Mouse (Mus musculus) hindbrain, embryonic 13.5 days (tissue): Measurements from ENCODE around the gene Maml2. TPM values are rescaled to one million over a fixed set of nuclear protein-coding genes. Genes with fewer than 3 reads are reported as not detected.
"Not testable (repeated sequence)": the region's sequence is repeated elsewhere in the genome, so short reads cannot be mapped to it uniquely, and the experiment has no call there.

Experiments used
- ATAC-seq: fragments of 200-750 bp; cut with Nextera tagmentation; 2 replicates; pipeline ENCODE4 v1.8.0; 2017; ENCODE audit warnings: moderate TSS enrichment; ENCODE audit not compliant: low FRiP score
- H3K27ac ChIP-seq: fragments of 300-500 bp; sonication (generic); 2 replicates; pipeline ENCODE4 v1.5.1; 2015; ENCODE audit warnings: inconsistent platforms, mild to moderate bottlenecking, moderate library complexity
- H3K27me3 ChIP-seq: fragments of 300-500 bp; sonication (generic); 2 replicates; pipeline ENCODE4 v1.6.1; 2015; ENCODE audit warnings: mild to moderate bottlenecking, inconsistent platforms
- H3K36me3 ChIP-seq: fragments of 300-500 bp; sonication (generic); 2 replicates; pipeline ENCODE4 v1.6.1; 2015; ENCODE audit warnings: mild to moderate bottlenecking, inconsistent platforms
- H3K4me1 ChIP-seq: fragments of 300-500 bp; sonication (generic); replicated peaks from 2 replicates; pipeline ENCODE4 v1.6.1; 2015; ENCODE audit warnings: inconsistent platforms
- H3K4me2 ChIP-seq: fragments of 300-500 bp; sonication (generic); 2 replicates; pipeline ENCODE4 v1.6.1; 2015; ENCODE audit warnings: inconsistent platforms, mild to moderate bottlenecking, moderate library complexity
- H3K4me3 ChIP-seq: fragments of 300-500 bp; sonication (generic); 2 replicates; pipeline ENCODE4 v1.5.1; 2015; ENCODE audit warnings: mild to moderate bottlenecking, inconsistent platforms
- H3K9ac ChIP-seq: fragments of 300-500 bp; sonication (generic); 2 replicates; pipeline ENCODE4 v1.6.1; 2015; ENCODE audit warnings: mild to moderate bottlenecking, inconsistent platforms
- H3K9me3 ChIP-seq: fragments of 300-500 bp; sonication (generic); 2 replicates; pipeline ENCODE4 v1.6.1; 2016; ENCODE audit warnings: inconsistent platforms
- WGBS: fragments of 180-500 bp; shearing (Covaris S2); methylation state at CpG from one replicate; pipeline ENCODE4 v1.1.7; 2015; 5-methylcytosine and 5-hydroxymethylcytosine counted together
- polyA plus RNA-seq: library from polyadenylated mRNA; unstranded; fragments of >200 nt; fragmentation: Nextera tagmentation; extraction: Ambion mirVana; gene quantifications from 2 replicates; pipeline ENCODE4 v1.2.1, GENCODE M21; 2015

The Maml2 gene
- polyA plus RNA-seq, 1 experiment from 2014 or later = 11.4 TPM

DNA sequence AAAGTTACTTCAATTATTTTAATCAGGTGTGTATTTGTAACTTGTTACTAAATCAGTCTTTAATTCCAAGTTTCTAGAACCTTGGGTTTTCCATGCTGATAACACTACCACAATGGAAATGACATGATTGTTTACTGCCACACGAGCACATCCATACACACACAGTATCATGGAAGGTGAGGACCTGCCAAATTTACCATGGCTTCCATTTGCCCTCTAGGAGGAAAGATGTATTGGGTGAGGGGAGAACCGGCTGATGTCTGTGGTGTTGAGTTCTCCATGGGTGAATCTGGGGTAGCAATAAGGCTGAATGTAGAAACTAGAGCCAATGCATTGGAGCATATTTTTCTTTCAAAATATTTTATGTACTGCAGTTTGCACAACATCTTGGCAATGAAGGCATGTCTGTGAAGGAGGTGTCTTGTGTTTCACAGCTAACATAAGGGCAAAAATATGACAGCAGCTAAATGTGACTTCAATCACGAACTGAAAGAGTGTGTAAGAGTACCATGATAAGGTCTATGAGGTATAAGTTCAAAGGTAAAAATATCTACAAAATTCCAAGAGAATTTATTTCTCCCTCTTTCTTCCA is 396.0 kb downstream of the Maml2 start:
- WGBS = 88% methylated on average over 3 of the region's 3 CpGs
- ATAC-seq = no peak

DNA sequence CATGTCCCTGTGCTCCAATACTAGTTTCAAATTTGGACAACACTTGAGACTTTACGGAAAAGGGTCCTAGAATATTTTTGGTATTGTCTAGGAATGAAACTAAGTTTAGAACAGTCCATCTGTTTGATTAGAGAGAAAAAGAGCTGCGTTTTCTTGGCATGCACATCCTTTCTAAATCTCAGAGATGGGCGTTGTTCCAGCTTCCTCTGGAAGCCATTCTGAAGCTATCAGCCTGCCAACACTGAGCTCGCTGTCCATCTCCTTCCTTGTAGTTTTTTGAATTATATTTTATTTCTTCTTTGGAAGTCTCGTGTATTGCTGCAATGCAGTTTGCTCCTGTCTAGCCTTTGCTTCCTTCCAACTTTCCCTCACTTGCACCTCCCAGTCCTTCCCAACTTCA is 396.5 kb downstream of the Maml2 start:
- 85% methylated on average over 5 of the region's 5 CpGs for WGBS
- no peak overlapping the region for H3K9ac ChIP-seq
- H3K36me3 ChIP-seq = no peaks in the 10 kb centered on the region
- H3K4me1 ChIP-seq = peaks cover 20% of the 10 kb centered on the region
- H3K27me3 ChIP-seq = no peaks in the 10 kb centered on the region
- no peak overlapping the region for H3K27ac ChIP-seq
- no peak overlapping the region for H3K4me2 ChIP-seq
- H3K4me3 ChIP-seq = no peak overlapping the region
- no peaks in the 10 kb centered on the region for H3K9me3 ChIP-seq
- ATAC-seq = no peak

More for the DNA sequence above, 396.0 kb downstream of the Maml2 start:
- Histone ChIP-seq H3K4me2 (no peak overlapping the region), H3K9me3 (no peaks in the 10 kb centered on the region), H3K27me3 (no peaks in the 10 kb centered on the region), H3K27ac (no peak overlapping the region), H3K36me3 (no peaks in the 10 kb centered on the region), H3K9ac (no peak overlapping the region), H3K4me3 (no peak overlapping the region), H3K4me1 (peaks cover 22% of the 10 kb centered on the region)

DNA sequence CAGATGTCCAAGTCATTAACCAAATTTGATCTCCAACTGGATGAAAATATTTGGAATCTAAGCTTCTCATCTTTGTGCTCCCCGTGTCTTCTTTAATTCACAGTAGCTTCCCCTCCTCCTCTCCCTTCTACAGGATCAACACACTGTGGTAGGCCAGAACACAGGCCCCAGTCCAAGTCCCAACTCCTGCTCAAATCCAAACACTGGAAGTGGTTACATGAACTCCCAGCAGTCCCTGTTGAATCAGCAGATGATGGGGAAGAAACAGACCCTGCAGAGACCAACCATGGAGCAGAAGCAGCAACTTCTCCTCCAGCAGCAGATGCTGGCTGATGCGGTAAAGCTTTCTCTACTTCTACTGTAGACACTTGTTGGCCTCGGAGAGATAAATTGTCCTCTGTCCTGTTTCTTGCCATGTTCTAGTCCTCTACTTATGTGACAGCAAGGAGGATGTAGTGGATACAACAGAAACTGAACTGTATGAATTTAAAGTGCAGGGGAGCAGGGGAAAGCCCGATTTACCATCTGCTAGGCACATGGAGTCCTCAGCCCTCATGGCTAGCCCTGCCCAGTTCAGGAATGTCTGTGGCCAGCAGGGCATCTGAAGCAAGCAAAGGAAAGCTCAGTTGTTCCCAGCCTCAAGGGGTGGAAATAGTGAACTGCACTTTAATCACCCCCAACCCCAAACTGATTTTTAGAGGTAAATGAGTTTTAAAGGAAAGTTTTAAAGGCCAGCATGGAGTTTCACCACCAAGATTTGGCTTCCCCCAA is 399.5 kb downstream of the Maml2 start:
- H3K27ac ChIP-seq = no peak overlapping the region
- H3K36me3 ChIP-seq = peaks cover 3% of the 10 kb centered on the region
- 73% methylated on average over 4 of the region's 4 CpGs for WGBS
- H3K9ac ChIP-seq = no peak overlapping the region
- H3K27me3 ChIP-seq = no peaks in the 10 kb centered on the region
- no peak overlapping the region for H3K4me2 ChIP-seq
- peaks cover 10% of the 10 kb centered on the region; the same call in 1 of the 2 replicates for H3K4me1 ChIP-seq
- ATAC-seq = no peak
- H3K9me3 ChIP-seq = no peaks in the 10 kb centered on the region
- no peak overlapping the region for H3K4me3 ChIP-seq

DNA sequence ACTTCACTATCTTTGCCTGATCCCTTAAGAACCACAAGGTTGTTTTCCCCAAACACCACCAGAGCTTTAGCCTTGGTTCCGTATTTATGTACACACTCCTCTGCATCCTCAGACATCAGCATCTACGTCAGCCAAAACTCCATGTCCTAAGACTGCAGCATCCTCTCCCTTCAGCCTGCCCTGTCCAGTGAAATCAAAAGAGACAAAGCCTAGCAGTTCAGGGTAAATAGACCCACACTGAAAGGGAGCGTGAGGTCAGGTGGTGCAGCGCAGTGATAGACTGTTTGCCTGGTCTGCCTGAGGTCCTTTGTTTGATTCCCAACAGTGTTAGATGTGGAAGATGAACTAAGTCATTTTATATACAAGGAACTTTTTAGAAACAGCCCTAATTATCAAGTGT is 400.1 kb downstream of the Maml2 start:
- no peak overlapping the region for H3K4me3 ChIP-seq
- H3K4me1 ChIP-seq = peaks cover 10% of the 10 kb centered on the region; the same call in 1 of the 2 replicates
- no peaks in the 10 kb centered on the region for H3K27me3 ChIP-seq
- H3K27ac ChIP-seq = no peak overlapping the region; the same call in 1 of the 2 replicates
- no peak overlapping the region for H3K9ac ChIP-seq
- peaks cover 10% of the 10 kb centered on the region for H3K36me3 ChIP-seq
- no peaks in the 10 kb centered on the region for H3K9me3 ChIP-seq
- ATAC-seq = no peak
- no peak overlapping the region for H3K4me2 ChIP-seq
- WGBS = 34% methylated on average over 4 of the region's 4 CpGs

GRCm38 (mm10) chr9:13699061-13699780 is 401.5 kb downstream of the Maml2 start:
- H3K9me3 ChIP-seq = no peaks in the 10 kb centered on the region

DNA sequence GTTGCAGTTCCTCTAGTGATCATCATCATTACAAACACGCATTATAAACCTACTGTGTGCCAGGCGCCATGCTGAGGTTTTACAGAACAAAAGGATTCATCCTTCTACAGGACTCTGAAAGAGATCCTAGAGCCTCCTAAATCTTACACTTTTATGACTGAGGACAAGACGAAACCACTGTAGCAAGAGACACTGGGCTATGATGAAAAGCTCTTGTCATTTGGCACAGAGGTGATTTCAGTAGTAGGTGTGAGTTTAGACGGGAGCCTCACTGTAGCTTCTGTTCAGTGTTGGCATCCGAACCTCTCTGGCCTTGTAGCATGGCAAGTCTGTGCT is 402.0 kb downstream of the Maml2 start:
- ATAC-seq = 0 out of 2 replicates have a peak, but pooled peaks have one; percentile 19
- WGBS = 30% methylated on average over 5 of the region's 5 CpGs
- Histone ChIP-seq H3K27ac (peak overlapping the region; percentile 59), H3K9me3 (no peaks in the 10 kb centered on the region), H3K4me1 (peaks cover 10% of the 10 kb centered on the region; the same call in 1 of the 2 replicates), H3K4me2 (no peak overlapping the region), H3K4me3 (no peak overlapping the region), H3K27me3 (no peaks in the 10 kb centered on the region), H3K9ac (no peak overlapping the region), H3K36me3 (peaks cover 20% of the 10 kb centered on the region)

More at GRCm38 (mm10) chr9:13699061-13699780, 401.5 kb downstream of the Maml2 start:
- Histone ChIP-seq H3K4me3 (no peak overlapping the region), H3K27ac (peak overlapping the region; percentile 74), H3K36me3 (peaks cover 20% of the 10 kb centered on the region), H3K27me3 (no peaks in the 10 kb centered on the region), H3K4me2 (no peak overlapping the region), H3K4me1 (peaks cover 10% of the 10 kb centered on the region; the same call in 1 of the 2 replicates), H3K9ac (no peak overlapping the region)
- WGBS = 18% methylated on average over 14 of the region's 14 CpGs
- ATAC-seq = peak; percentile 82

GRCm38 (mm10) chr9:13701773-13702172 is 404.0 kb downstream of the Maml2 start:
- no peak overlapping the region for H3K9ac ChIP-seq
- H3K36me3 ChIP-seq = peaks cover 29% of the 10 kb centered on the region
- no peak overlapping the region for H3K4me3 ChIP-seq
- H3K4me1 ChIP-seq = peaks cover 10% of the 10 kb centered on the region; the same call in 1 of the 2 replicates
- H3K9me3 ChIP-seq = no peaks in the 10 kb centered on the region
- ATAC-seq = no peak
- no peak overlapping the region for H3K27ac ChIP-seq
- no peaks in the 10 kb centered on the region for H3K27me3 ChIP-seq
- no peak overlapping the region for H3K4me2 ChIP-seq
- 95% methylated on average over 12 of the region's 12 CpGs for WGBS

DNA sequence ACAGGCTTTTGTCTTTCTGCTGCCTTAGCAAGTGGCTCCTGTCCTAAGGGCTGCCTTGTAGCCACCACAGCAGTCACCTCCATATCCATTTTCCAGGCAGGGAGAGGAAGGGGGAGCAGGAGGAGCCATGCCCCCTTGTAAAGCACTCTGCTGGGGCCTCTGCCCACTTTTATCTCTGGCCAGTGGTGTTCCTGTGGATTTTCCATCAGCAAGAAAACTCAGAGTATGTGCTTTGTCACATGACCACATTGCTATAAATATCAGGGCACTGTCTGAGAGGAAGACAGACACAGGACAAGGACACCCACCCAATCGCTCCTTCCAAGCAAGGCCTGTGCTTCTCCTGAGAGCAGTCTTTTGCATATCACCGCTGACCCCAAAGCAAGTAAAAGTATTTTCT is 405.3 kb downstream of the Maml2 start:
- Histone ChIP-seq H3K4me2 (no peak overlapping the region), H3K9me3 (no peaks in the 10 kb centered on the region), H3K27ac (no peak overlapping the region), H3K27me3 (no peaks in the 10 kb centered on the region), H3K4me1 (peaks cover 5% of the 10 kb centered on the region; the same call in 1 of the 2 replicates), H3K36me3 (peaks cover 33% of the 10 kb centered on the region), H3K9ac (no peak overlapping the region), H3K4me3 (no peak overlapping the region)
- 92% methylated on average over 2 of the region's 2 CpGs for WGBS
- no peak for ATAC-seq

DNA sequence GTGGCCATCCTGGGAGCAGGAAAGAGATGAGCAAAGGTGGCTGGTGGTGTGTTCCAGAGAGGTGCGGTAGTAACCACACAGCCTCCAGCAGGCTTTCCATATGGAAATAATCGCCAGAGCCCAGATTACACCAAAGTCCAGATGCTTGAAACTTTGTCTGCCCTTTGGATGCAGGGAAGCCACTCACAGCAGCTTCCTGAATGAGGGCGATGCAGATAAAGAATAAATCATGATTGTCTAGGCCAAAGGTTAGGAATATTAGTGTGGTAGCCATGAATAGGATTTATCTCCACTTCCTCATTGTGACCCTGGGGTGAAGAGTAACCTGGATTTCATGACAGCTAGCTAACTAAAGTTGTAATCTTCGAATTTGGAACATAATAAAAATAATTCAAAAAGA is 407.2 kb downstream of the Maml2 start:
- 0 out of 2 replicates have a peak, but pooled peaks cover under 1% of the 10 kb centered on the region for H3K4me1 ChIP-seq
- no peaks in the 10 kb centered on the region for H3K9me3 ChIP-seq
- no peaks in the 10 kb centered on the region for H3K27me3 ChIP-seq
- peaks cover 33% of the 10 kb centered on the region for H3K36me3 ChIP-seq
- no peak overlapping the region for H3K9ac ChIP-seq
- no peak overlapping the region for H3K27ac ChIP-seq
- no peak overlapping the region for H3K4me3 ChIP-seq
- 90% methylated on average over 4 of the region's 4 CpGs for WGBS
- H3K4me2 ChIP-seq = no peak overlapping the region
- no peak for ATAC-seq

DNA sequence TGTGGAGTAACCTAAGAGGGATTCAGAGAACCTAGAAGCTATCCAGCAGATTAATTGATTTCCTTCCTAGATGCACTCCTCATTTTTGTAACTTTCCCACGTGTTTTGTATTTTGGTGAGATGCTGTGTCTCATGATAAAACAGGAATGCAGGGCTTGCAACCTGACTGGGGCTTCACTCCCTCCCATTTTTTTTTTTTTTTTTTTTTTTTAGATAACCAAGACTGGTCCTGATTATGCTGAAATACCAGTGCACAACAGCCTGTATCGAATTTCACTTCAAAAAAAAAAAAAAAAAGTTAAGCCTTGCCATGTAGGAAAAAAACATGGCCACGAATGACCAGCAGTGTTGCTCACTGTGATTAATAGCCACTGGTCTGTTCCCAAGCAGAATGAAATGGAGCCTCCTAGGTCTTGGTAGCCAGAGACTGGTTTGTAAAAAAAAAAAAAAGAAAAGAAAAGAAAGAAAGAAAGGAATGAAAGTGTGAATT is 409.4 kb downstream of the Maml2 start:
- H3K4me2 ChIP-seq = no peak overlapping the region
- H3K9ac ChIP-seq = no peak overlapping the region
- no peak overlapping the region for H3K27ac ChIP-seq
- H3K27me3 ChIP-seq = no peaks in the 10 kb centered on the region
- 53% methylated on average over 3 of the region's 3 CpGs for WGBS
- no peaks in the 10 kb centered on the region for H3K9me3 ChIP-seq
- no peak overlapping the region for H3K4me3 ChIP-seq
- H3K4me1 ChIP-seq = no peaks in the 10 kb centered on the region
- peaks cover 30% of the 10 kb centered on the region for H3K36me3 ChIP-seq
- ATAC-seq = no peak

- 87% methylated on average over 5 of the region's 5 CpGs for WGBS
- Histone ChIP-seq H3K9me3 (no peaks in the 10 kb centered on the region), H3K27me3 (no peaks in the 10 kb centered on the region), H3K4me2 (no peak overlapping the region), H3K9ac (no peak overlapping the region), H3K36me3 (peaks cover 12% of the 10 kb centered on the region), H3K4me3 (no peak overlapping the region), H3K4me1 (no peaks in the 10 kb centered on the region), H3K27ac (no peak overlapping the region)
- ATAC-seq = no peak
Measured at GRCm38 (mm10) chr9:13709436-13709835, 411.7 kb downstream of the Maml2 start.

DNA sequence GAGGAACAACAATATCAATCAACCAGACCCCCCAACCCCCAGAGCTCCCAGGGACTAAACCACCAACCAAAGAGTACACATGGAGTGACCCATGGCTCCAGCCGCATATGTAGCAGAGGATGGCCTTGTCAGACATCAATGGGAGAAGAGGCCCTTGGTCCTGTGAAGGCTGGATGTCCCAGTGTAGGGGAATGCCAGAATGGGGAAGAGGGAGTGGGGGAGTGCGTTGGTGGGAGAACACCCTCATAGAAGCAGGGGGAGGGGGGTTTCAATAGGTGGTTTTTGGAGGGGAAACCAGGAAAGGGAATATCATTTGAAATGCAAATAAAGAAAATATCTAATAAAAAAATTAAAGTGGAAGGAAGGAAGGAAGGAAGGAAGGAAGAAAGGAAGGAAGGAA is 418.1 kb downstream of the Maml2 start:
- H3K4me3 ChIP-seq, H3K27ac ChIP-seq, H3K9ac ChIP-seq, H3K4me1 ChIP-seq, H3K27me3 ChIP-seq, H3K9me3 ChIP-seq, ATAC-seq, H3K4me2 ChIP-seq, H3K36me3 ChIP-seq: not testable (repeated sequence)
- WGBS = 90% methylated on average over 2 of the region's 2 CpGs
